Mouse (Mus musculus): ENCODE data around the gene 2200002D01Rik.
"Not testable (repeated sequence)": the region's sequence is repeated elsewhere in the genome, so short reads cannot be mapped to it uniquely, and the experiment has no call there.

2200002D01Rik gene

GRCm38 (mm10) chr7:29236593-29236992 lies 11.7 kb downstream of the 2200002D01Rik start:
- DNase-seq, result no peak

GRCm38 (mm10) chr7:29234661-29235060 lies 13.6 kb downstream of the 2200002D01Rik start:
- no peak for DNase-seq

- DNase-seq, result peak; percentile 39 to 43
These were observed 14.5 kb downstream of the 2200002D01Rik start for GRCm38 (mm10) chr7:29233745-29234144.

GRCm38 (mm10) chr7:29232247-29233013 lies 15.8 kb downstream of the 2200002D01Rik start, which contains the start of gene Kcnk6:
Gene Kcnk6 (minus strand): TSS chr7:29232515.
- DNase-seq, result peak; percentile 72 to 77

GRCm38 (mm10) chr7:29231517-29231916 lies 16.7 kb downstream of the 2200002D01Rik start:
- no peak for DNase-seq

GRCm38 (mm10) chr7:29230560-29230959 lies 17.7 kb downstream of the 2200002D01Rik start:
- no peak for DNase-seq

GRCm38 (mm10) chr7:29228202-29228601 lies 20.1 kb downstream of the 2200002D01Rik start:
- no peak for DNase-seq

GRCm38 (mm10) chr7:29225520-29225919 lies 22.7 kb downstream of the 2200002D01Rik start:
- no peak for DNase-seq

- DNase-seq, result no peak
These were observed 23.4 kb downstream of the 2200002D01Rik start for GRCm38 (mm10) chr7:29224756-29225394.

GRCm38 (mm10) chr7:29214846-29215245 lies 33.4 kb downstream of the 2200002D01Rik start:
- DNase-seq, result no peak

- no peak for DNase-seq
These were observed 34.0 kb downstream of the 2200002D01Rik start for GRCm38 (mm10) chr7:29214236-29214635.

- peak; percentile 25 to 52 for DNase-seq
These were observed 34.6 kb downstream of the 2200002D01Rik start, which contains the start of gene Catsperg1 for GRCm38 (mm10) chr7:29213675-29214082. Gene Catsperg1 (minus strand): TSS chr7:29214035.

GRCm38 (mm10) chr7:29212775-29213560 lies 35.3 kb downstream of the 2200002D01Rik start:
- DNase-seq, result not testable (repeated sequence)

- peak; percentile 36 to 46 for DNase-seq
These were observed 36.0 kb downstream of the 2200002D01Rik start for GRCm38 (mm10) chr7:29212199-29212765.

GRCm38 (mm10) chr7:29211415-29212198 lies 36.7 kb downstream of the 2200002D01Rik start:
- peak; percentile 95 to 96 for DNase-seq

- peak in 1 of 2 experiments; percentile 70 for DNase-seq
These were observed 37.3 kb downstream of the 2200002D01Rik start for GRCm38 (mm10) chr7:29211013-29211412.

- no peak for DNase-seq
These were observed 45.7 kb downstream of the 2200002D01Rik start for GRCm38 (mm10) chr7:29202577-29202976.
